Mouse (Mus musculus): ENCODE measurements at regions not wholly inside any gene's neighbourhood (a gene's known extent, or its start where the extent isn't known, plus 50 kb on each side); places are given as distances from the start of the nearest gene placed in this dataset.

DNA sequence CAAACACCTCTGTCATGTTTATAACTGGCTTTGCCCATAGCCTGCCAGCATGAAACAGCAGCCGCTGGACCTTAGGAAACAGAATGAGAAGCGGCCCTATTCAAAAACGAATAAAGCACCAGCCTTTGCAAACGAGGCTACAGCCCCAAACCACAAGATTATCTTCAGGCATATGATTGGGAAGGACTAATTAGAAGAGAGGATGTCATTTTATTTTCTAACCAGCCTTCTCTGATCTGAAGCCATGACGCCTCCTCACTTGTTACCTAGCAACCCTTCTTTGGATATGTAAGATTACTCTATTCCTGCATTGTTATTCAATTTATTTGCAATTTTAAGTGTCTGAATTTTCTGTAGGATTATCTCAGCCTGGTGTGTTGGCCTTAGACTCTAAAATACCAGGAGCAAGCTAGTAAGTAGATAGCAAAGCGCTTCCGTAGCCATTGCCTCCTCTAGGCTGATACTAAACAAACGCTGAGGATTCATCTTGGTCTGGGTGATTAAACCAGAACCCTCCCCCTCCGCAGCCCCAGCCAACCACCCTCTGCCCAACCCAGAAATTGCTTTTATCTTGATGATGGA lies 390.0 kb upstream of the Acvr2a start:
- Histone ChIP-seq H3K4me3 (ENCODE audit: low read depth, low read length) (no peak overlapping the region), H3K36me3 (replicated peaks) (no peaks in the 10 kb centered on the region), H3K27me3 (ENCODE audit: insufficient read depth, low read length) (no peaks in the 10 kb centered on the region), H3K9me3 (replicated peaks) (no peaks in the 10 kb centered on the region), H3K4me1 (ENCODE audit: insufficient read depth, low read depth, low read length) (no peaks in the 10 kb centered on the region)
- ATAC-seq (ENCODE audit: extremely low read depth, insufficient number of reproducible peaks, low FRiP score, poor library complexity, severe bottlenecking) (no peak), DNase-seq (ENCODE audit: low spot score) (no peak)
- TF ChIP-seq CTCF (IDR thresholded peaks at IDR 0.05; ENCODE audit: low read depth, low read length) (no peak), TAL1 (conservative IDR thresholded peaks at IDR 0.05; ENCODE audit: low read depth, low read length) (no peak), POLR2AphosphoS5 (IDR thresholded peaks at IDR 0.05; ENCODE audit: insufficient replicate concordance, low read depth, low read length) (no peak), GATA1 (IDR thresholded peaks at IDR 0.05; ENCODE audit: borderline replicate concordance, low read length) (no peak), GATA2 (IDR thresholded peaks at IDR 0.05; ENCODE audit: borderline replicate concordance, low read depth, low read length) (no peak)

DNA sequence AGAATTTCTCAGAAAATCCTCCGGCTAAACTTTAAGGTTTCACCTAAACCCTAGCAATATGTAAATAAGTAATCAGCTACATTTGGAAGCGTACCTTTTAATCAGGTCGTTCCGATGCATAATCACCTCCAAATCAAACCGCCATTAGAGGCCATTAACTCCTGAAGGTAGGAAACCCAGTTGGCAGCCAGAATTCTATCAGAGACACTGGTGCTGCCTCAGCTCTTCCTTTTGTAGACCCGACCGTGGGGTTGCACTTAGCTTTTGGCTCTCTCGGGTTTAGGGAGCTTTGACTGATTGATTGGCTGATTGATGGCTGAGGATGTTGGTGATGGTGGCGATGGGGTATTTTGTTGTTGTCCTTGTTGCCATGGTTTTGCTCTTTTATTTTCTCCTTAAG lies 389.3 kb upstream of the Acvr2a start:
- H3K27me3 ChIP-seq (ENCODE audit: insufficient read depth, low read length), result no peaks in the 10 kb centered on the region
- no peaks in the 10 kb centered on the region for H3K9me3 ChIP-seq (replicated peaks)
- DNase-seq (ENCODE audit: low spot score) (no peak), ATAC-seq (ENCODE audit: extremely low read depth, insufficient number of reproducible peaks, low FRiP score, poor library complexity, severe bottlenecking) (no peak)
- no peaks in the 10 kb centered on the region for H3K4me1 ChIP-seq (ENCODE audit: insufficient read depth, low read depth, low read length)
- no peak overlapping the region for H3K4me3 ChIP-seq (ENCODE audit: low read depth, low read length)
- H3K36me3 ChIP-seq (replicated peaks), result no peaks in the 10 kb centered on the region
- no peak for TF ChIP-seq GATA1 (IDR thresholded peaks at IDR 0.05; ENCODE audit: borderline replicate concordance, low read length)
- no peak for TF ChIP-seq GATA2 (IDR thresholded peaks at IDR 0.05; ENCODE audit: borderline replicate concordance, low read depth, low read length)
- no peak for TF ChIP-seq TAL1 (conservative IDR thresholded peaks at IDR 0.05; ENCODE audit: low read depth, low read length)
- TF ChIP-seq CTCF (IDR thresholded peaks at IDR 0.05; ENCODE audit: low read depth, low read length), result no peak
- no peak for TF ChIP-seq POLR2AphosphoS5 (IDR thresholded peaks at IDR 0.05; ENCODE audit: insufficient replicate concordance, low read depth, low read length)

DNA sequence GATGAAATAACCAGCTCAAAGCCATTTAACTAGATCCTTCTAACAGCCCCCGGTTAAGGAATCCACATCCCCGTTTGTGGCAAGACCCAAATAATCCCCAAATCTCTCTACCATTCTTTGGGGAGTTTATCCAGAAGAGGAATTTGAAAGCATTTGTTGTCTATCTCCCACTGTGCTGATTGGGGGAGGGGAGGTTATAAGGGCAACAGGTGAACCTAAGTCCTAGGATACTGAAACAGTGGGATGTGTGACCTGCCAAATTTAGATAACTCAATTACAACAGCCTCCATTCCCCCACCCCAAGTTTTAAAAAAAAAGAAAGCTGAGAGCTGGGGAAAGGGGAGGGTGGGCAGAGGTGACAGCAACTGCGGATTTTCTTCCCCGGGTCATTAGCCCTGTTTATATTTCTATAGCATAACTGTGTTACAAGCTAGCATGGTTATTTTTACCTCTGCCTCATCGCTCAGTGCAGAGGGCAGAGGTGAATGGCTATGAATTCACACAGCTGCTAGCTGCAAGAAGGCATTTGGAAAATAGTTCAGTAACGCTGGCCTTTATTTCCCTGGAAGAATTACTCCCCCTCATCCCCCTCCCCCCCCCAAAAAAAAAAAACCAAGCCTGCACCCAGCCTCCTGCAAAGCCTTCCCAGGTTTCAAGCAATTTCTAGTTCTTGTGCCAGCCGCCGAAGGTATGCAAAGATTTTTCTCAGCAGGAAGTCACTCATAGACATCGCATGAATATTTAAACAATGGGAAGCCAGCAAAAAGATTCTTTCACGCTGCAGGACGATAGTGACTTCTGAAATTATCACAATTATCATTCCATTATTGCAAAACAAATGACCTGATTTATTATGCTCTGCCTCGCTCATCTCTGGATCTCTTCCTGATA lies 388.5 kb upstream of the Acvr2a start:
- TF ChIP-seq GATA2 (IDR thresholded peaks at IDR 0.05; ENCODE audit: borderline replicate concordance, low read depth, low read length) (no peak), GATA1 (IDR thresholded peaks at IDR 0.05; ENCODE audit: borderline replicate concordance, low read length) (no peak), TAL1 (conservative IDR thresholded peaks at IDR 0.05; ENCODE audit: low read depth, low read length) (no peak), CTCF (IDR thresholded peaks at IDR 0.05; ENCODE audit: low read depth, low read length) (no peak), POLR2AphosphoS5 (IDR thresholded peaks at IDR 0.05; ENCODE audit: insufficient replicate concordance, low read depth, low read length) (no peak)
- Histone ChIP-seq H3K27me3 (ENCODE audit: insufficient read depth, low read length) (no peaks in the 10 kb centered on the region), H3K9me3 (replicated peaks) (no peaks in the 10 kb centered on the region), H3K4me3 (ENCODE audit: low read depth, low read length) (no peak overlapping the region), H3K36me3 (replicated peaks) (no peaks in the 10 kb centered on the region), H3K4me1 (ENCODE audit: insufficient read depth, low read depth, low read length) (no peaks in the 10 kb centered on the region)
- DNase-seq (ENCODE audit: low spot score), result no peak
- ATAC-seq (ENCODE audit: extremely low read depth, insufficient number of reproducible peaks, low FRiP score, poor library complexity, severe bottlenecking), result no peak

DNA sequence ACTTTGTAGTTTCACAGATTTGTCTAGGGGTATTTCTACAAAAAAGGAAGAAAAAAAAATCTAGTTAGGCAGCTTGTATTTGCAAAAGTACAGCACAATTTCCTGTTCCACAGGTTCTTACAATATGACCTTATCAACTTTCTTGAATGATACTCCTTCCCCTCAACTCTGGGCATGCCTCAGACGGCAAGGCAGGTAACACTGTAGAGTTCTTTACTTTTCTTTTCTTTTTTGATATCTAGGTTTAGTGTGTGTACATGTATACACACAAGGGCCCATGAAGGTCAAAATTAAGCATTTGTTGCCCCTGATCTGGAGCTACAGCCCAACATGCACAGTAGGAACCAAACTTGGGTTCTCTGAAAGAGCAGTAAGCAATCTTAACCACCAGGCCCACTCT lies 381.4 kb upstream of the Acvr2a start:
- H3K36me3 ChIP-seq (replicated peaks), result no peaks in the 10 kb centered on the region
- TF ChIP-seq TAL1 (conservative IDR thresholded peaks at IDR 0.05; ENCODE audit: low read depth, low read length) (no peak), CTCF (IDR thresholded peaks at IDR 0.05; ENCODE audit: low read depth, low read length) (no peak)
- H3K27me3 ChIP-seq (ENCODE audit: insufficient read depth, low read length), result no peaks in the 10 kb centered on the region
- DNase-seq (ENCODE audit: low spot score) (no peak), ATAC-seq (ENCODE audit: extremely low read depth, insufficient number of reproducible peaks, low FRiP score, poor library complexity, severe bottlenecking) (no peak)
- H3K4me3 ChIP-seq (ENCODE audit: low read depth, low read length), result no peak overlapping the region
- no peaks in the 10 kb centered on the region for H3K9me3 ChIP-seq (replicated peaks)
- H3K4me1 ChIP-seq (ENCODE audit: insufficient read depth, low read depth, low read length), result no peaks in the 10 kb centered on the region

DNA sequence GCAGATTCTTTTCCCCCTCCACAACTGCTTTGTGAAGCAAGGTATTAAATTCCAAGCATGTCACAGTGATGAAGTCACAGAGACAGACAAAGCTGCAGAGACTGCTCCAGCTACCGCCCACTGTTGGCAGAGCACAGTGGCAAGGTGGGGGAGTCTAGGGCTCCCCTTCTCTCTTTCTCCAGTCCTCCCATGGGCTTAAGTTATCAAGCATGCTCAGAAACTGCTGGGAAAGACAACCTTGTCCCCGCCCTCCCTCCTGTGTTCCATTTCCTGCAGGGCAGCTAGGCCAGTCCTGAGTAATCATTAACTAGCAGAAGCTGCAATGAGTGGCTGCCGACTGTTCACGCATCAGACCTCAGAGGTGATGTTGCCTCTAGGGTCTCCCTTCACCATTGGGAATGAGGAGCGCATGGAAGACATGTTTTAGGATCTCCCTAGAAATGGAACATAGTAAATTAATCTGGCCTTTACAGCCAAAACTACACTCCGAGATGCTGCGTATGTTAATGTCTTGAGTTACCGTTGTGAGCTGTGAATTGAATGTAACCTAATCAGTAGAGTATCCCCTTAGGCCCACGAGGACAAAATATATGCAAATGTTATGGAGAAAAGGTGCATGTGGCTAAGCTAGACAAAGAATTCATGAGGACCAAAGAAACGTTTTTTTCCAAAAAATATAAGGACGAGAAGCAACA lies 372.5 kb upstream of the Acvr2a start:
- Histone ChIP-seq H3K27me3 (ENCODE audit: insufficient read depth, low read length) (no peaks in the 10 kb centered on the region), H3K9me3 (replicated peaks) (no peaks in the 10 kb centered on the region), H3K4me3 (ENCODE audit: low read depth, low read length) (no peak overlapping the region), H3K4me1 (ENCODE audit: insufficient read depth, low read depth, low read length) (no peaks in the 10 kb centered on the region), H3K36me3 (replicated peaks) (no peaks in the 10 kb centered on the region)
- ATAC-seq (ENCODE audit: extremely low read depth, insufficient number of reproducible peaks, low FRiP score, poor library complexity, severe bottlenecking) (no peak), DNase-seq (ENCODE audit: low spot score) (no peak)
- TF ChIP-seq TAL1 (conservative IDR thresholded peaks at IDR 0.05; ENCODE audit: low read depth, low read length) (no peak), GATA1 (IDR thresholded peaks at IDR 0.05; ENCODE audit: borderline replicate concordance, low read length) (no peak), GATA2 (IDR thresholded peaks at IDR 0.05; ENCODE audit: borderline replicate concordance, low read depth, low read length) (no peak), POLR2AphosphoS5 (IDR thresholded peaks at IDR 0.05; ENCODE audit: insufficient replicate concordance, low read depth, low read length) (no peak), CTCF (IDR thresholded peaks at IDR 0.05; ENCODE audit: low read depth, low read length) (no peak)

DNA sequence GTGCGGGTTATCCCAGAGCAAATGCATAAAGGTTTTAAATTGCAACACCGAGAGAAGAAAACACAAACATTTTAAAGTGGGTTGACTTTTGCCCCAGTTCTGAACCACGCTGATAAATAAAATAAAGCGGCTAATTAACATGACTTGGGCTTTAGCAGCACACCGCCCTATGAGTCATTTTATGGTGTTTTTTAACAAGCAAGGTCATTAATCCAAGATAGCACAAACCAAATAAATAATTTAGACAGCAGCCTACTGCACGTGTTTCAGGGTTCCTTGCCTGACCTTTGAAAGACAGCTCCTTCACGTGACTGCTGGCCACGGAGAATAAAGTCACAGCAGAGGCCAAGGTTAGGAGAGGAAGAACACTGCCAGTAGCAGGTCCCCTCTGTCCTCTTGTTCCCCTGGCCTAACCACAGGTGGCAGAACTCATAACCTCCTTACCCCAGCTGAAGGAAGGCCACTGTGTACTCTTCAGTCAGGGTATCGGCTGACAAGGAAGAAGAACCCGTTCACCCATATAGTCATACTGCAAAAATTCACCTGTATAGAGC lies 371.8 kb upstream of the Acvr2a start:
- Histone ChIP-seq H3K36me3 (replicated peaks) (no peaks in the 10 kb centered on the region), H3K27me3 (ENCODE audit: insufficient read depth, low read length) (no peaks in the 10 kb centered on the region), H3K9me3 (replicated peaks) (no peaks in the 10 kb centered on the region), H3K4me3 (ENCODE audit: low read depth, low read length) (no peak overlapping the region), H3K4me1 (ENCODE audit: insufficient read depth, low read depth, low read length) (no peaks in the 10 kb centered on the region)
- no peak for TF ChIP-seq TAL1 (conservative IDR thresholded peaks at IDR 0.05; ENCODE audit: low read depth, low read length)
- TF ChIP-seq GATA1 (IDR thresholded peaks at IDR 0.05; ENCODE audit: borderline replicate concordance, low read length), result no peak
- no peak for TF ChIP-seq POLR2AphosphoS5 (IDR thresholded peaks at IDR 0.05; ENCODE audit: insufficient replicate concordance, low read depth, low read length)
- TF ChIP-seq CTCF (IDR thresholded peaks at IDR 0.05; ENCODE audit: low read depth, low read length), result no peak
- no peak for TF ChIP-seq GATA2 (IDR thresholded peaks at IDR 0.05; ENCODE audit: borderline replicate concordance, low read depth, low read length)
- no peak for DNase-seq (ENCODE audit: low spot score)
- ATAC-seq (ENCODE audit: extremely low read depth, insufficient number of reproducible peaks, low FRiP score, poor library complexity, severe bottlenecking), result 0 out of 2 replicates have a peak, but pooled peaks have one; percentile 4
